Mouse (Mus musculus): ENCODE measurements at regions not wholly inside any gene's neighbourhood (a gene's known extent, or its start where the extent isn't known, plus 50 kb on each side); places are given as distances from the start of the nearest gene placed in this dataset.

DNA sequence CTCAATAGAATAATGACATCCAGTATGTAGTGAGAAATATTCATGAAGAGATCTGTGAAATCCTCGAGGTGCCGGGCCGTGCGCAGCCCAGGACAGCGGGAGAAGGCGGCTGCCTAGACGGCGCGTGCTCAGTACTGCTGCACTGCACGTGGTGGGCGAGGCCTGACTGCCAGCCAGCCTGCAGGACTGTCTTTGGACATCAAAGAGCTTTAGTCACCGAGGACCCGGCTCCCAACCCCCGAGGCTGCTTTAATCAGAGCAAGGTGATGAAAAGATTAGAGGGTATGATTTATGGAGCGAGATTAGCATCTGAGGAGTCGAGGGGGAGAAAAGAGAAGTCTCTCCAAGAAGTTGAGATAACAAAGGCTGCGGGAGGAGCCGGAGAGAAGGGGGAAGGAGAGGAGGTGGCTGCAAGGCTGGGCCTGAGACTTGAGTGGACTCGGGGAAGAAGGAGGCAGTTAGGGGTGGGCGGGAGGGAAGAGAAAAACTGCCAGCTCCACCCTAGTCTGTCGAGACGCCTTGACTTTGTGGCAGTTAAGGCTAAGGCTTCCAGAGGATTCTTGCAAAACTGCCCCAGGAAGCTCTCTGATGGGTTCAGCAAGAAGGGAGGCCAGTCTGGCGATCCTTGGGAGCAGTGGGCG lies 271.6 kb upstream of the 4930535I16Rik start:
- peak; percentile 72 for ATAC-seq
- no peaks in the 10 kb centered on the region for H3K36me3 ChIP-seq (ENCODE audit: control insufficient read depth, insufficient read depth, low read length)
- no peak overlapping the region for H3K27ac ChIP-seq (ENCODE audit: low read length)
- H3K9me3 ChIP-seq (replicated peaks; ENCODE audit: control insufficient read depth, low read length, poor library complexity, severe bottlenecking): no peaks in the 10 kb centered on the region
- H3K9ac ChIP-seq (ENCODE audit: low read depth, low read length): no peak overlapping the region
- H3K27me3 ChIP-seq (ENCODE audit: control insufficient read depth, insufficient read depth, low read depth, low read length): no peaks in the 10 kb centered on the region
- 26% methylated on average over 23 of the region's 24 CpGs for WGBS
- no peak overlapping the region for H3K4me2 ChIP-seq (ENCODE audit: low read length)
- no peak overlapping the region for H3K4me3 ChIP-seq (ENCODE audit: low read depth, low read length)
- H3K4me1 ChIP-seq (ENCODE audit: control insufficient read depth, insufficient read depth, low read length): peaks cover 16% of the 10 kb centered on the region

DNA sequence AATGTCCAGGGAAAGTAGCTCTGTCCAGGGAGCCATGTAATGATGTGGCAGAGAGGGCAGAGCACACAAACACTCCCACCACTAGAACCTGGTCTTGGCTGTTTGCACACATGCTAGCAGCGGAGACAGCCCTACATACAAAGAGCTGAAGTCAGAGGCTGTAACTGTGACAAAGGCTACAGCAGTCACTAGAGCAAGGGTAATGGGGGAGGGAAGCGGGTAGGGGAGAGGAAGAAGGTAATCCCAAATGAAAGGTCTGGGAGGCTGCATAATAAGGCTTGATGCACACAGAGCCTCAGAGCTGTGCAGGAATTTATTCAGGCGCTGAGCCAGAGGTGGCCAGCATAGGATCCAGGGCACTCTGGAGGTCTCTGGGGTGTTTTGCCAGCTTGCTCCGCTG lies 269.3 kb upstream of the 4930535I16Rik start:
- no peaks in the 10 kb centered on the region for H3K27me3 ChIP-seq (ENCODE audit: control insufficient read depth, insufficient read depth, low read depth, low read length)
- 0 out of 2 replicates have a peak overlapping the region, but pooled peaks have one; percentile 44 for H3K27ac ChIP-seq (ENCODE audit: low read length)
- no peak overlapping the region for H3K4me3 ChIP-seq (ENCODE audit: low read depth, low read length)
- no peaks in the 10 kb centered on the region for H3K9me3 ChIP-seq (replicated peaks; ENCODE audit: control insufficient read depth, low read length, poor library complexity, severe bottlenecking)
- H3K9ac ChIP-seq (ENCODE audit: low read depth, low read length): no peak overlapping the region
- no peaks in the 10 kb centered on the region for H3K36me3 ChIP-seq (ENCODE audit: control insufficient read depth, insufficient read depth, low read length)
- no peak overlapping the region for H3K4me2 ChIP-seq (ENCODE audit: low read length)
- peak; percentile 77 for ATAC-seq
- peaks cover 5% of the 10 kb centered on the region for H3K4me1 ChIP-seq (ENCODE audit: control insufficient read depth, insufficient read depth, low read length)
- WGBS: 14% methylated on average over 4 of the region's 4 CpGs

DNA sequence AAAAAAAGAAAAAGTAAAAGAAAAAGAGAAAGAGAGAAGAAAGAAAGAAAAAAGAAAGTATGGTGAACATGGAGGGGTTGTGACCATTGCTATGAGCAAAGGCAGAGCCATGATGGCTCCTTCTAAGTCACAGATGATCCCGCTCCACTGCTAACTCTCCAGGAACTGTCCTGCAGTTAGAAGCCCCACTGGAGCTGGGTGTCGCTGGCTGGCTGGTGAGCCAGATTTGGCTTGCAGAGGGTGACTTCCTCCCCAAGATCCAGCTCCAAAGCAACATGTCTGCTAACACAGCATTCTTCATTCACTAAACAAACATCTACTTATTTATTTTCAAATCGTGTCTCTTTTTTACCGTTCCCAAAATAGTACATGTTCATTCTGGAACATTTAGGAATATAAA lies 263.5 kb upstream of the 4930535I16Rik start:
- H3K4me3 ChIP-seq (ENCODE audit: low read depth, low read length): no peak overlapping the region
- no peak overlapping the region for H3K27ac ChIP-seq (ENCODE audit: low read length)
- no peak for ATAC-seq
- peaks cover 11% of the 10 kb centered on the region for H3K4me1 ChIP-seq (ENCODE audit: control insufficient read depth, insufficient read depth, low read length)
- H3K4me2 ChIP-seq (ENCODE audit: low read length): no peak overlapping the region
- WGBS: 86% methylated on average over 4 of the region's 4 CpGs
- H3K27me3 ChIP-seq (ENCODE audit: control insufficient read depth, insufficient read depth, low read depth, low read length): peaks cover 8% of the 10 kb centered on the region; the same call in 1 of the 2 replicates
- no peak overlapping the region for H3K9ac ChIP-seq (ENCODE audit: low read depth, low read length)
- H3K9me3 ChIP-seq (replicated peaks; ENCODE audit: control insufficient read depth, low read length, poor library complexity, severe bottlenecking): no peaks in the 10 kb centered on the region
- H3K36me3 ChIP-seq (ENCODE audit: control insufficient read depth, insufficient read depth, low read length): no peaks in the 10 kb centered on the region

DNA sequence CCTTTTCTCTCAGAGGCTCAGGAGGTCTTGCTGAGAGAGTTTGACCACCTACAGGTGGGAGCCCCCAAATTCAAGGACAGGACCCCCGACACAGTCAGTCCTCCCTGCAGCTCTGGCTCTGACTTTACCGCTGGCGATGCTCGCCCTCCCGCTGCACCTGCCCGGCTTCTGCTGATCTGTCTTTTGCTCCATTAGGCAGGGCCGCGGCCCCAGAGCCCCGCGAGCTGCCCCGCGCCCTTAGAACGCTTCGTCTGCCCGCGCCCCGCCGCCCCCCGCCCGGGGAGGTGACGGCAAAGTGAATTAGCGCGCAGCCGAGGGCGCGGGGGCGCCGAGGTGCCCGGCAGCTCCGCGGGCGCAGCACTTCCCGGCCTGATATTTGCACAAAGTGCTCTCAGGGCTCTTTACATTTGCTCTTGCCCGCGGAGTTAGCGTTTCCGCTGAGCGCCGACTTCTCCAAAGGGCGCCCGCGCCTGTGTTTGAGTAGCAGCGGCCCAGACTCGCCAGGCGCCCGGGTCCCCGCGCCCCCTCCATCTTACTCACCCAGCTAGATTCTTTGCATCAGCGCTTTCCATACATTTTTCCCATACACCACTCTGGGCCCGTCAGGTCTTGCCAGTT lies 260.7 kb upstream of the 4930535I16Rik start:
- Histone ChIP-seq H3K9ac (ENCODE audit: low read depth, low read length) (peak overlapping the region; percentile 61), H3K9me3 (replicated peaks; ENCODE audit: control insufficient read depth, low read length, poor library complexity, severe bottlenecking) (no peaks in the 10 kb centered on the region), H3K27ac (ENCODE audit: low read length) (no peak overlapping the region), H3K4me3 (ENCODE audit: low read depth, low read length) (peak overlapping the region; percentile 44), H3K27me3 (ENCODE audit: control insufficient read depth, insufficient read depth, low read depth, low read length) (peaks cover 8% of the 10 kb centered on the region; the same call in 1 of the 2 replicates), H3K4me1 (ENCODE audit: control insufficient read depth, insufficient read depth, low read length) (peaks cover 11% of the 10 kb centered on the region), H3K4me2 (ENCODE audit: low read length) (peak overlapping the region; percentile 94), H3K36me3 (ENCODE audit: control insufficient read depth, insufficient read depth, low read length) (no peaks in the 10 kb centered on the region)
- WGBS: under 1% methylated on average over 41 of the region's 50 CpGs
- ATAC-seq: 0 out of 2 replicates have a peak, but pooled peaks have one; percentile 48

DNA sequence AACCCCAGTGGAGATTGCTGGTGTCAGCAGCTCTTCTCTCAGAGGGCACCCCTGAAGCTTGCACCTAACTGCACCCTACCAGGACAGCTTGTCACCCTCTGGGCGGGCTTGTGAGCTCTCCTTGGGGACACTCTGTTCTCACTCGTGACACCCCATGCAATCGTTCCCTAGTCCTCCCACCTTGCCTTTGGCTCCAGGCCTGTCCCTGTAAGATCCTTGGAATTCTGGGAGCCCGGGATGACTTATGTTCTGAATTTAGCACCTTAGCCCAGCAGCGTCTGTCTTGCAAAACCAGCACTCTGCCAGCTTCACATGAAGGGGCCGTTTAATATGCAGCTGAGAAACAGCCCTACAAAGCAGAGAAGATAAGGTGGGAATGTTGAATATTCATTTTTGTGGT lies 257.7 kb upstream of the 4930535I16Rik start:
- no peak for ATAC-seq
- H3K27ac ChIP-seq (ENCODE audit: low read length): peak overlapping the region; percentile 7; the same call in 1 of the 2 replicates
- H3K9ac ChIP-seq (ENCODE audit: low read depth, low read length): no peak overlapping the region
- no peak overlapping the region for H3K4me2 ChIP-seq (ENCODE audit: low read length)
- peaks cover 8% of the 10 kb centered on the region; the same call in 1 of the 2 replicates for H3K27me3 ChIP-seq (ENCODE audit: control insufficient read depth, insufficient read depth, low read depth, low read length)
- no peaks in the 10 kb centered on the region for H3K9me3 ChIP-seq (replicated peaks; ENCODE audit: control insufficient read depth, low read length, poor library complexity, severe bottlenecking)
- peaks cover 11% of the 10 kb centered on the region for H3K4me1 ChIP-seq (ENCODE audit: control insufficient read depth, insufficient read depth, low read length)
- H3K36me3 ChIP-seq (ENCODE audit: control insufficient read depth, insufficient read depth, low read length): no peaks in the 10 kb centered on the region
- WGBS: 64% methylated on average over 6 of the region's 6 CpGs
- H3K4me3 ChIP-seq (ENCODE audit: low read depth, low read length): no peak overlapping the region

DNA sequence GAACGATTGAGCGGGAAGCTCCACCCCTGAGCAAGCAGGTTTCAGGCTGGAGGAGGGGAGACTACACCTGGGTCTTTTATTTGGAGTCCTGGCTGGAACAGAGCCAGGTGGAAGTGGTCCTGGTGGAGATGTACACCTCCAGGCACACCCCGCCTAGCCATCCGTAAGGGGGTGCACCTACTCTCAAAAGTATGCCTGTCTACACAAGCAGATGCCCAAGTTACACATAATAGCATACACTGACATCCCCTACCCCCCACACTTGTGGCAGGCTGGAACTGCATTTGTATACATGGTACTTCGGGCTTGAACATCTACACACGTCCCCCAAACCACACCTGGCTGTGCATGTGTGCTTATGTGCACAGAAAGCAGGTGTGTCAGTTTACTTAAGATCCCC lies 236.8 kb upstream of the 4930535I16Rik start:
- no peak for ATAC-seq
- H3K4me2 ChIP-seq (ENCODE audit: low read length): no peak overlapping the region
- H3K27me3 ChIP-seq (ENCODE audit: control insufficient read depth, insufficient read depth, low read depth, low read length): no peaks in the 10 kb centered on the region

DNA sequence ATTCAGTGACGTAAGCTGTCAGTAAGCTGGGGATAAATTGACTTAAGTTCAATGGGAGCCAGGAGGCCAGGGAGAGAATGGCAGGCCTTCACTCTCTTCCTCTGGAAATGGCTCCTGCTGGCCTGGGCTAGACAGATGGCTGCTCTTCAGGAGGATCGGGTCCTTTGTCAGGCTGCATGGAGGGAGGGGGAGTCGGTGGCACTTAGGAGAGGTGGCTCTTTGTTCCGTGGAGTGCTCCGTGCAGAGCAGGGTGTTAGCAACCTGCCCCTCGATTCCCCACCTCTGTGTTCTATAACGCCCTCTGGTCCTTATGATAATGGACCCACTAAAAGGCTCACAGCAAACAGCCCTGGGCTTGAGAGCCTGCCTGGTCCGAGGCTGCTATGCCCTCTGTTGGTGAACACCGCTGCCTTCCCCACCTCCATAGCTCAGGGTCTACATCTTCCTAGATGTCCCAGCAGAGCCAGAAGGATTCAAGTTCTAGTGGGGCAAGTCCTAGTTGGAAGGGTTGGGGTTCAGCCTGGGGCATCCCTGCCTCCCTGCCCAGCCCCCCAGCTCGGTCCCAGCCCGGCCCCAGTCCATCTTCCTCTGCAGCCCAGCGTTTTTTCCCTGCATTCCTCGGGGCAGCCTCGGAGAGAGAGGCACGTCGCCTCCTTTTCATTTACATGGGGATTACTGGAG lies 232.1 kb upstream of the 4930535I16Rik start:
- no peaks in the 10 kb centered on the region for H3K36me3 ChIP-seq (ENCODE audit: control insufficient read depth, insufficient read depth, low read length)
- peak; percentile 48; the same call in 1 of the 2 replicates for ATAC-seq
- H3K4me3 ChIP-seq (ENCODE audit: low read depth, low read length): no peak overlapping the region
- no peaks in the 10 kb centered on the region for H3K27me3 ChIP-seq (ENCODE audit: control insufficient read depth, insufficient read depth, low read depth, low read length)
- 4% methylated on average over 16 of the region's 16 CpGs for WGBS
- no peak overlapping the region for H3K27ac ChIP-seq (ENCODE audit: low read length)
- peak overlapping the region; percentile 23; the same call in 1 of the 2 replicates for H3K9ac ChIP-seq (ENCODE audit: low read depth, low read length)
- H3K9me3 ChIP-seq (replicated peaks; ENCODE audit: control insufficient read depth, low read length, poor library complexity, severe bottlenecking): no peaks in the 10 kb centered on the region
- peaks cover 10% of the 10 kb centered on the region; the same call in 1 of the 2 replicates for H3K4me1 ChIP-seq (ENCODE audit: control insufficient read depth, insufficient read depth, low read length)
- H3K4me2 ChIP-seq (ENCODE audit: low read length): peak overlapping the region; percentile 11

More for the DNA sequence above, 236.8 kb upstream of the 4930535I16Rik start:
- Histone ChIP-seq H3K36me3 (ENCODE audit: control insufficient read depth, insufficient read depth, low read length) (no peaks in the 10 kb centered on the region), H3K9ac (ENCODE audit: low read depth, low read length) (no peak overlapping the region), H3K27ac (ENCODE audit: low read length) (no peak overlapping the region), H3K4me3 (ENCODE audit: low read depth, low read length) (no peak overlapping the region), H3K4me1 (ENCODE audit: control insufficient read depth, insufficient read depth, low read length) (peaks cover 5% of the 10 kb centered on the region; the same call in 1 of the 2 replicates), H3K9me3 (replicated peaks; ENCODE audit: control insufficient read depth, low read length, poor library complexity, severe bottlenecking) (no peaks in the 10 kb centered on the region)
- 93% methylated on average over 6 of the region's 6 CpGs for WGBS

DNA sequence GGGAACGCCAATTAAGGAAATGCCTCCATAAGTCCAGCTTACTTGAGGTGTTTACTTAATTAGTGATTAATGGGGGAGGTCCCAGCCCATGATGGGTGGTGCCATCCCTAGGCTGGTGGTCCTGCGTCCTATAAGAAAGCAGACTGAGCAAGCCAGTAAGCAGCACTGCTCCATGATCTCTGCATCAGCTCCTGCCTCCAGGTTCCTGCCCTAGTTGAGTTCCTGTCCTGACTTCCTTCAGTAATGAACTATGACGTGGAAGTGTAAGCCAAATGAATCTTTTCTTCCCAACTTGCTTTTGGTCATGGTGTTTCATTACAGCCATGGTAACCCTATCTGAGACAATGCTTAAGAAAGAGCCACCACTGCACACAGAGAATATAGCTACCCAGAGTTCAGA lies 231.2 kb upstream of the 4930535I16Rik start:
- H3K27ac ChIP-seq (ENCODE audit: low read length): no peak overlapping the region
- H3K36me3 ChIP-seq (ENCODE audit: control insufficient read depth, insufficient read depth, low read length): no peaks in the 10 kb centered on the region
- WGBS: 95% methylated on average over 3 of the region's 3 CpGs
- no peak overlapping the region for H3K4me2 ChIP-seq (ENCODE audit: low read length)
- no peak overlapping the region for H3K4me3 ChIP-seq (ENCODE audit: low read depth, low read length)
- ATAC-seq: no peak
- peaks cover 10% of the 10 kb centered on the region; the same call in 1 of the 2 replicates for H3K4me1 ChIP-seq (ENCODE audit: control insufficient read depth, insufficient read depth, low read length)
- no peak overlapping the region for H3K9ac ChIP-seq (ENCODE audit: low read depth, low read length)
- no peaks in the 10 kb centered on the region for H3K27me3 ChIP-seq (ENCODE audit: control insufficient read depth, insufficient read depth, low read depth, low read length)
- no peaks in the 10 kb centered on the region for H3K9me3 ChIP-seq (replicated peaks; ENCODE audit: control insufficient read depth, low read length, poor library complexity, severe bottlenecking)

DNA sequence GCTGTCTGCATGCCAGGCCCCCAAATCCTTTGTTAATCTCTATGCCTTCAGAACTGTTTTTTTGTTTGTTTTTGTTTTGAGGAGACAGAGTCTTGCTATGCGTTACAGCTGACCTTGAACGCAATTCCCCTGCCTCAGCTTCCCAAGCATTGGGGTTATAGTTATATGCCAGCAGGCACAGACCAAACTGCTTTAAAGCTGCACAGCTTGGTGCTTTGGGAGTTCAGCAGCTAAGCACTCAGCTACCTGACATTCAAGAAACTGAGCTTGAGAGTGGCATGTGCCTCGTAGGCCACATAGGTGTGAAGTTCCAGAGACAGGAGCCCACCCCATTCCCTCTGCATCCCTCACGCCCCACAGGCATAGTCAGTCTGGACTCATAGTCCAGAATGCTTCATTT lies 229.5 kb upstream of the 4930535I16Rik start:
- Histone ChIP-seq H3K27me3 (ENCODE audit: control insufficient read depth, insufficient read depth, low read depth, low read length) (no peaks in the 10 kb centered on the region), H3K4me1 (ENCODE audit: control insufficient read depth, insufficient read depth, low read length) (peaks cover 10% of the 10 kb centered on the region; the same call in 1 of the 2 replicates), H3K27ac (ENCODE audit: low read length) (no peak overlapping the region), H3K36me3 (ENCODE audit: control insufficient read depth, insufficient read depth, low read length) (no peaks in the 10 kb centered on the region), H3K9ac (ENCODE audit: low read depth, low read length) (no peak overlapping the region), H3K4me3 (ENCODE audit: low read depth, low read length) (no peak overlapping the region), H3K4me2 (ENCODE audit: low read length) (no peak overlapping the region), H3K9me3 (replicated peaks; ENCODE audit: control insufficient read depth, low read length, poor library complexity, severe bottlenecking) (no peaks in the 10 kb centered on the region)
- 73% methylated on average over 4 of the region's 4 CpGs for WGBS
- no peak for ATAC-seq

Measured in midbrain, embryonic 16.5 days (tissue).